Mouse (Mus musculus): ENCODE data around the gene Olfr1337. TPM values are rescaled to one million over a fixed set of nuclear protein-coding genes. Genes with fewer than 3 reads are reported as not detected.
"Not testable (repeated sequence)": the region's sequence is repeated elsewhere in the genome, so short reads cannot be mapped to it uniquely, and the experiment has no call there.

The Olfr1337 gene
- not detected for polyA plus RNA-seq (2012; fragmentation: generic; extraction: Trizol)

DNA sequence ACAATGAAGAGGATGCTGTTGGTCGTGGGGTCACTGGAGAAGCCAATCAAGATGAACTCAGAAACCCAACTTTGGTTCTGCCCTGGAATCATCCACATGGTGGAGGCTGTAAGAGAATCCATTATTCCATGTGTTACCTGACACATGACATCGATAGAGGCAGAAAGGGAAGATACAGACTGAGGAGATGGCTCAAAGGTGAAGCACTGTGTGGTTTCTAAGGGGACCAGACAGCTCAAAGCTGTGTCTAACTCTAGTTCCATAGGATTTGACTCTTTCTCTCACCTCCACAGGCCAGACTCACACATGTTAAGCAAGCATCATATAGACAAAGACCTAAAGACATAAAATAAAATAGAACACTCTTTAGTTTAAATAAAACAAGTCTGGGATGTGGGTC, at the start of gene Olfr1337:
Gene Olfr1337 (minus strand): TSS at position 101 of the 400 bp plus-strand sequence.
- Histone ChIP-seq H3ac (ENCODE audit: control insufficient read depth, insufficient read length) (no peak within 1 kb of the TSS), H3K79me2 (ENCODE audit: control insufficient read depth, insufficient read depth) (no peaks in the 10 kb centered on the region), H3K36me3 (ENCODE audit: control insufficient read depth, insufficient read depth) (no peaks in the 10 kb centered on the region), H3K4me3 (no peak within 1 kb of the TSS), H3K4me2 (ENCODE audit: low read depth) (no peak within 1 kb of the TSS), H3K27me3 (ENCODE audit: control insufficient read depth, insufficient read depth, insufficient read length) (no peaks in the 10 kb centered on the region)
- TF ChIP-seq SRF (IDR thresholded peaks at IDR 0.05; ENCODE audit: control insufficient read depth, insufficient read length, low read depth) (no peak), POLR2A (IDR thresholded peaks at IDR 0.05; ENCODE audit: insufficient read length, low read depth) (no peak), USF1 (IDR thresholded peaks at IDR 0.05; ENCODE audit: low read depth) (no peak), POLR2AphosphoS2 (IDR thresholded peaks at IDR 0.05; ENCODE audit: insufficient read length, low read depth) (no peak), CEBPB (IDR thresholded peaks at IDR 0.05; ENCODE audit: insufficient read depth, poor library complexity, severe bottlenecking) (no peak)

- Histone ChIP-seq H3K4me2 (ENCODE audit: low read depth) (no peak overlapping the region), H3K79me2 (ENCODE audit: control insufficient read depth, insufficient read depth) (no peaks in the 10 kb centered on the region), H3K36me3 (ENCODE audit: control insufficient read depth, insufficient read depth) (no peaks in the 10 kb centered on the region), H3K4me3 (no peak overlapping the region), H3K27me3 (ENCODE audit: control insufficient read depth, insufficient read depth, insufficient read length) (no peaks in the 10 kb centered on the region), H3ac (ENCODE audit: control insufficient read depth, insufficient read length) (no peak overlapping the region)
- TF ChIP-seq MYOD1 (IDR thresholded peaks at IDR 0.05; ENCODE audit: control insufficient read depth in 1 of 3, insufficient read length in 2 of 3, low read depth in 2 of 3), result no peak
Measured at GRCm38 (mm10) chr4:118818921-118819320, 36.5 kb upstream of the Olfr1337 start.

DNA sequence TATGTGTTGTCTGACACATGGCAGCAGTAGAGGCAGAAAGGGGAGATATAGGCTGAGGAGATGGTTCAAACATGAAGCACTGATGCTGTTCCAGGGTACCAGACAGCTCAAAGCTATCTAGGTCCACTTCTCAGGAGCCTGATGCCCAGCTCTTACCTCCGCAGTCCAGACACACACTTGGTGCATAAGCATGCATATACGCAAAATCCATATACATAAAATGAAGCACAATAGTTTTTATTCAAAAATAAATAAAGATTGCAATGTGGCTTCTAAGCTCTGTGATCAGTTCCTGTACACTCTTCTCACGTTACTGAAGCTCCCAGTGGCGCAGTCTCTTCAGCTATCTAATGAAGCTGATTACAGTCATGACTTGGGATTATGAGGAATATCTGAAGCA, 27.5 kb upstream of the Olfr1337 start, which contains the start of gene Olfr1335:
Gene Olfr1335 (minus strand): TSS at position 101 of the 400 bp plus-strand sequence.
- Histone ChIP-seq H3K27me3 (ENCODE audit: control insufficient read depth, insufficient read depth, insufficient read length) (no peaks in the 10 kb centered on the region), H3ac (ENCODE audit: control insufficient read depth, insufficient read length) (no peak within 1 kb of the TSS), H3K79me2 (ENCODE audit: control insufficient read depth, insufficient read depth) (no peaks in the 10 kb centered on the region), H3K4me2 (ENCODE audit: low read depth) (no peak within 1 kb of the TSS), H3K4me3 (no peak within 1 kb of the TSS), H3K36me3 (ENCODE audit: control insufficient read depth, insufficient read depth) (no peaks in the 10 kb centered on the region)
- TF ChIP-seq REST (IDR thresholded peaks at IDR 0.05; ENCODE audit: insufficient read depth, insufficient read length) (no peak), TCF12 (IDR thresholded peaks at IDR 0.05; ENCODE audit: insufficient read depth, poor library complexity, severe bottlenecking) (no peak), USF1 (IDR thresholded peaks at IDR 0.05; ENCODE audit: low read depth) (no peak), MAX (IDR thresholded peaks at IDR 0.05; ENCODE audit: low read depth) (no peak), POLR2A (IDR thresholded peaks at IDR 0.05; ENCODE audit: insufficient read length, low read depth) (no peak), MYOD1 (IDR thresholded peaks at IDR 0.05; ENCODE audit: control insufficient read depth in 1 of 3, insufficient read length in 2 of 3, low read depth in 2 of 3) (no peak), SRF (IDR thresholded peaks at IDR 0.05; ENCODE audit: control insufficient read depth, insufficient read length, low read depth) (no peak), TCF3 (IDR thresholded peaks at IDR 0.05; ENCODE audit: insufficient read length, low read depth) (no peak), CEBPB (IDR thresholded peaks at IDR 0.05; ENCODE audit: insufficient read depth, poor library complexity, severe bottlenecking) (no peak), POLR2AphosphoS2 (IDR thresholded peaks at IDR 0.05; ENCODE audit: insufficient read length, low read depth) (no peak)

- H3K79me2 ChIP-seq (ENCODE audit: control insufficient read depth, insufficient read depth); H3ac ChIP-seq (ENCODE audit: control insufficient read depth, insufficient read length); H3K27me3 ChIP-seq (ENCODE audit: control insufficient read depth, insufficient read depth, insufficient read length); H3K4me3 ChIP-seq; H3K4me2 ChIP-seq (ENCODE audit: low read depth); H3K36me3 ChIP-seq (ENCODE audit: control insufficient read depth, insufficient read depth): not testable (repeated sequence)
Measured at GRCm38 (mm10) chr4:118792796-118793195, 10.4 kb upstream of the Olfr1337 start.

GRCm38 (mm10) chr4:118758637-118759036, 23.7 kb downstream of the Olfr1337 start, which contains the start of gene Olfr1338:
Gene Olfr1338, minus strand, starts transcription at chr4:118758737.
- H3K27me3 ChIP-seq (ENCODE audit: control insufficient read depth, insufficient read depth, insufficient read length), result no peaks in the 10 kb centered on the region
- H3K79me2 ChIP-seq (ENCODE audit: control insufficient read depth, insufficient read depth), result no peaks in the 10 kb centered on the region
- no peak within 1 kb of the TSS for H3ac ChIP-seq (ENCODE audit: control insufficient read depth, insufficient read length)
- TF ChIP-seq TCF12 (IDR thresholded peaks at IDR 0.05; ENCODE audit: insufficient read depth, poor library complexity, severe bottlenecking) (no peak), TCF3 (IDR thresholded peaks at IDR 0.05; ENCODE audit: insufficient read length, low read depth) (no peak), USF1 (IDR thresholded peaks at IDR 0.05; ENCODE audit: low read depth) (no peak), REST (IDR thresholded peaks at IDR 0.05; ENCODE audit: insufficient read depth, insufficient read length) (no peak), MYOD1 (IDR thresholded peaks at IDR 0.05; ENCODE audit: control insufficient read depth in 1 of 3, insufficient read length in 2 of 3, low read depth in 2 of 3) (no peak), POLR2AphosphoS2 (IDR thresholded peaks at IDR 0.05; ENCODE audit: insufficient read length, low read depth) (no peak), MAX (IDR thresholded peaks at IDR 0.05; ENCODE audit: low read depth) (no peak), POLR2A (IDR thresholded peaks at IDR 0.05; ENCODE audit: insufficient read length, low read depth) (no peak), SRF (IDR thresholded peaks at IDR 0.05; ENCODE audit: control insufficient read depth, insufficient read length, low read depth) (no peak), MYOG (IDR thresholded peaks at IDR 0.05; ENCODE audit: control insufficient read depth in 1 of 3, insufficient read depth in 1 of 3, insufficient read length in 2 of 3, low read depth in 2 of 3) (no peak), E2F4 (IDR thresholded peaks at IDR 0.05; ENCODE audit: insufficient read depth) (no peak)
- H3K36me3 ChIP-seq (ENCODE audit: control insufficient read depth, insufficient read depth), result no peaks in the 10 kb centered on the region
- no peak within 1 kb of the TSS for H3K4me2 ChIP-seq (ENCODE audit: low read depth)
- no peak within 1 kb of the TSS for H3K4me3 ChIP-seq

GRCm38 (mm10) chr4:118741881-118742280, 40.5 kb downstream of the Olfr1337 start:
- H3K79me2 ChIP-seq (ENCODE audit: control insufficient read depth, insufficient read depth), result no peaks in the 10 kb centered on the region
- H3K4me3 ChIP-seq, result no peak overlapping the region
- H3K36me3 ChIP-seq (ENCODE audit: control insufficient read depth, insufficient read depth), result no peaks in the 10 kb centered on the region
- TF ChIP-seq POLR2A (IDR thresholded peaks at IDR 0.05; ENCODE audit: insufficient read length, low read depth), result no peak
- no peak for TF ChIP-seq MAX (IDR thresholded peaks at IDR 0.05; ENCODE audit: low read depth)
- no peak for TF ChIP-seq SRF (IDR thresholded peaks at IDR 0.05; ENCODE audit: control insufficient read depth, insufficient read length, low read depth)
- TF ChIP-seq TCF12 (IDR thresholded peaks at IDR 0.05; ENCODE audit: insufficient read depth, poor library complexity, severe bottlenecking), result no peak
- no peak for TF ChIP-seq MYOG (IDR thresholded peaks at IDR 0.05; ENCODE audit: control insufficient read depth in 1 of 3, insufficient read depth in 1 of 3, insufficient read length in 2 of 3, low read depth in 2 of 3)
- no peak for TF ChIP-seq MYOD1 (IDR thresholded peaks at IDR 0.05; ENCODE audit: control insufficient read depth in 1 of 3, insufficient read length in 2 of 3, low read depth in 2 of 3)
- no peak for TF ChIP-seq TCF3 (IDR thresholded peaks at IDR 0.05; ENCODE audit: insufficient read length, low read depth)
- TF ChIP-seq E2F4 (IDR thresholded peaks at IDR 0.05; ENCODE audit: insufficient read depth), result no peak
- TF ChIP-seq USF1 (IDR thresholded peaks at IDR 0.05; ENCODE audit: low read depth), result no peak
- TF ChIP-seq POLR2AphosphoS2 (IDR thresholded peaks at IDR 0.05; ENCODE audit: insufficient read length, low read depth), result no peak
- TF ChIP-seq CEBPB (IDR thresholded peaks at IDR 0.05; ENCODE audit: insufficient read depth, poor library complexity, severe bottlenecking), result no peak
- no peak for TF ChIP-seq REST (IDR thresholded peaks at IDR 0.05; ENCODE audit: insufficient read depth, insufficient read length)
- H3ac ChIP-seq (ENCODE audit: control insufficient read depth, insufficient read length), result no peak overlapping the region
- no peak overlapping the region for H3K4me2 ChIP-seq (ENCODE audit: low read depth)
- no peaks in the 10 kb centered on the region for H3K27me3 ChIP-seq (ENCODE audit: control insufficient read depth, insufficient read depth, insufficient read length)

All from myocyte (in vitro differentiated cells).